Mouse (Mus musculus) liver, embryonic 14.5 days (tissue): Measurements from ENCODE around the gene Hdc.

Source experiments
- CTCF ChIP-seq: IDR thresholded peaks from 2 replicates; pipeline ENCODE4 v1.5.1; 2016; ENCODE audit warnings: antibody characterized with exemption, low read depth, control low read depth
- EP300 ChIP-seq: IDR thresholded peaks from 2 replicates; pipeline ENCODE4 v1.6.1; 2016; ENCODE audit warnings: antibody characterized with exemption, low read depth

DNA sequence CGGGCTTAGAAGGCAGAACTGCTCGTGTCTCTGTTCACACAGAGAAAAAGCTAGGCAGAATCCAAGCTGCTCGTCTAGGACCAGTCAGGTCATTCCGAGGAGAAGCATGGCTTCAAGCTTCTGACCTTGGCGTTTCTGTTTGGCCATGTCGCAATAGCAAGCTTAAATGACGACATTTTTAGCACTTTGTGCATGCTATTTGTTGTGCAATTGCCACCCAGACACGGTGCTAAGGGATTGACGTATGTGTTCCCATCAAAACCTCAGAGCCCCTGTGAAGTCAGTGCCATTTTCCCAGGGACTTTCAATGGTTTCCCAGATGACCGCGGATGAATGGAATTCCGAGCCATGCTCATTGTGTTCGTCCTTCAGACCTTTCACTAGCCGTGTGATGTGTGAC lies 18.6 kb downstream of the Hdc start:
- TF ChIP-seq CTCF (no peak), EP300 (no peak)
